Mouse (Mus musculus) cortical plate, adult 2 months (tissue): ENCODE data around the gene Cep104. TPM values are rescaled to one million over a fixed set of nuclear protein-coding genes. Genes with fewer than 3 reads are reported as not detected.

Experiments
- H3K27ac ChIP-seq: fragments of 200-500 bp; 2 replicates; pipeline ENCODE4 v1.5.1; 2012; ENCODE audit warnings: low read length, control low read depth, inconsistent platforms; ENCODE audit not compliant: insufficient read depth
- H3K4me1 ChIP-seq: fragments of 200-500 bp; 2 replicates; pipeline ENCODE4 v1.6.1; 2011; ENCODE audit warnings: low read length; ENCODE audit not compliant: control insufficient read depth, insufficient read depth
- H3K4me3 ChIP-seq: fragments of 200-500 bp; 2 replicates; pipeline ENCODE4 v1.5.1; 2011; ENCODE audit warnings: mild to moderate bottlenecking, low read length, control low read depth; ENCODE audit not compliant: insufficient read depth
- CTCF ChIP-seq: fragments of 200-500 bp; IDR thresholded peaks from 2 replicates; pipeline ENCODE4 v1.5.1; 2011; ENCODE audit warnings: mild to moderate bottlenecking, control low read depth, low read length; ENCODE audit not compliant: insufficient read depth; ENCODE audit errors: extremely low read depth
- POLR2A ChIP-seq: fragments of 200-500 bp; IDR thresholded peaks from 2 replicates; pipeline ENCODE4 v1.6.1; 2011; ENCODE audit warnings: mild to moderate bottlenecking, low read length, control low read depth; ENCODE audit not compliant: insufficient read depth; ENCODE audit errors: extremely low read depth
- polyA plus RNA-seq: library from polyadenylated mRNA; depleted of rRNA; stranded (reverse); fragments of >200 nt; gene quantifications from 2 replicates; pipeline ENCODE4 v1.2.3, GENCODE M21; 2012

The Cep104 gene
- polyA plus RNA-seq, 1 experiment = 21.9 TPM

GRCm38 (mm10) chr4:153955651-153956050 lies 19.3 kb upstream of the Cep104 start:
- Histone ChIP-seq H3K4me1 (no peaks in the 10 kb centered on the region), H3K27ac (no peak overlapping the region), H3K4me3 (no peak overlapping the region)
- TF ChIP-seq POLR2A (no peak), CTCF (no peak)

GRCm38 (mm10) chr4:153956569-153957405 lies 18.2 kb upstream of the Cep104 start, which contains the start of gene A430005L14Rik:
A430005L14Rik (plus strand) TSS chr4:153957237.
- no peak for TF ChIP-seq CTCF
- peak; percentile 63; the same call in 1 of the 2 replicates for TF ChIP-seq POLR2A
- peak within 1 kb of the TSS; percentile 64 for H3K4me3 ChIP-seq
- no peaks in the 10 kb centered on the region for H3K4me1 ChIP-seq
- peak within 1 kb of the TSS; percentile 73 for H3K27ac ChIP-seq

- TF ChIP-seq CTCF (no peak), POLR2A (no peak)
- Histone ChIP-seq H3K4me1 (no peaks in the 10 kb centered on the region), H3K4me3 (peak overlapping the region; percentile 64), H3K27ac (no peak overlapping the region)
Measured at GRCm38 (mm10) chr4:153957444-153958250, 17.3 kb upstream of the Cep104 start.

- Histone ChIP-seq H3K4me3 (no peak overlapping the region), H3K4me1 (no peaks in the 10 kb centered on the region), H3K27ac (no peak overlapping the region)
- TF ChIP-seq POLR2A (no peak), CTCF (no peak)
Measured at GRCm38 (mm10) chr4:153962631-153963030, 12.4 kb upstream of the Cep104 start.

GRCm38 (mm10) chr4:153966651-153967050 lies 8.3 kb upstream of the Cep104 start:
- no peak for TF ChIP-seq POLR2A
- no peak for TF ChIP-seq CTCF
- Histone ChIP-seq H3K27ac (no peak overlapping the region), H3K4me3 (no peak overlapping the region), H3K4me1 (no peaks in the 10 kb centered on the region)

- no peak for TF ChIP-seq CTCF
- no peak for TF ChIP-seq POLR2A
- Histone ChIP-seq H3K4me1 (no peaks in the 10 kb centered on the region), H3K4me3 (no peak overlapping the region), H3K27ac (no peak overlapping the region)
Measured at GRCm38 (mm10) chr4:153967556-153967955, 7.4 kb upstream of the Cep104 start.

GRCm38 (mm10) chr4:153968063-153968462 lies 6.9 kb upstream of the Cep104 start:
- H3K27ac ChIP-seq = no peak overlapping the region
- H3K4me1 ChIP-seq = no peaks in the 10 kb centered on the region
- H3K4me3 ChIP-seq = no peak overlapping the region
- TF ChIP-seq POLR2A (no peak), CTCF (0 out of 2 replicates have a peak, but pooled peaks have one; percentile 16)

GRCm38 (mm10) chr4:153975292-153975662 lies 283 bp downstream of the Cep104 start:
- TF ChIP-seq CTCF = no peak
- TF ChIP-seq POLR2A = no peak
- peaks cover 2% of the 10 kb centered on the region; the same call in 1 of the 2 replicates for H3K4me1 ChIP-seq
- H3K27ac ChIP-seq = peak overlapping the region; percentile 32; the same call in 1 of the 2 replicates
- H3K4me3 ChIP-seq = peak overlapping the region; percentile 92

- Histone ChIP-seq H3K4me1 (peaks cover 3% of the 10 kb centered on the region; the same call in 1 of the 2 replicates), H3K4me3 (peak overlapping the region; percentile 92), H3K27ac (no peak overlapping the region)
- TF ChIP-seq CTCF = no peak
- no peak for TF ChIP-seq POLR2A
Measured at GRCm38 (mm10) chr4:153975768-153976167, 774 bp downstream of the Cep104 start.
